Mouse (Mus musculus): ENCODE measurements around the gene Hs3st5. TPM values are rescaled to one million over a fixed set of nuclear protein-coding genes. Genes with fewer than 3 reads are reported as not detected.

The Hs3st5 gene
- total RNA-seq, 2 experiments from 2014 or later = 2.9 to 4.4 TPM

DNA sequence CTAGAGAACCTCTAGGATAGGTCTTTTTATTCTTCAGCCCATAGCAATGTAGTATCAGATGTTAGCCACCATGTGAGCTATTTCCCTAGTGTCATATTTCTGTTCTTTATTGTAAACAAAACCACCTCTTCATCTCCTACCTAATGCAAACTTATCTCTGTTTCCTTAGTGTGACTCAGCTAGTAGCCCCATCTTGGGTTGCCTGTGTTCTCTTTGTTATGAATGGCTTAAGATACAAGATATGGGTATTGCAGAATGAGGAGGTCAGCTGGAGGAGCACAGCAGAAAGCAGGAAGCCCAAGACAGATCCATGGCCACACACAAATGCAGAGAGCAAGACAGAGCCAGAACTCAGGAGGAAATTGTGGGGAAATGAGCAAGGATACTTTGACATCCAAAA is 288.7 kb downstream of the Hs3st5 start:
- DNase-seq (ENCODE audit: low spot score in 2 of 2) = no peak

DNA sequence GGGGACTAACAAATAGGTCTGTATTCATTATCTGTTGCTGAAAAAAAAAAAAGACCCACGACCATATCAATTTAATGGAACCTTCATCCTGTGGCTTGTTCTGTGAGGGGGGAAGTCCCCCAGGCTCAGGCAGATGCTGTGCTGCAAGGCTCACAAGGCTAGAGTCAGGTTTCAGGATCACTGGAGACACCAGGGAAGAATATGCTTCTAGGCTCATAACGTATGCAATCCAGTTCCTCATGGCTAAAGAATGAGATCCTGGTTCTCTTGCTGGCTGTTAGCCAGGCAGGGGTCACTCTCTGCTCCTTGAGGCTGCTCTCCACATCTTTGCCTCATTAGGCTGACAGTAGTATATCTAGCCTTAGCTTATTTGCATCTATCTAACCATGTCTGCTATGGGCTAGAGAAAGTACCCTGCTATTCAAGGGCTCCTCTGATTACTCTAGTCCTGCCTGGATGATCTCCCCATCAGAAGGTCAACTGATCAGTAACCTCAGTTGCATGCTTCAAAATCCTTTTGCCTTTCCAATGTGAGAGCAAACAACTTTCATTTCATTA is 294.4 kb downstream of the Hs3st5 start:
- DNase-seq (ENCODE audit: low spot score in 2 of 2) = no peak

DNA sequence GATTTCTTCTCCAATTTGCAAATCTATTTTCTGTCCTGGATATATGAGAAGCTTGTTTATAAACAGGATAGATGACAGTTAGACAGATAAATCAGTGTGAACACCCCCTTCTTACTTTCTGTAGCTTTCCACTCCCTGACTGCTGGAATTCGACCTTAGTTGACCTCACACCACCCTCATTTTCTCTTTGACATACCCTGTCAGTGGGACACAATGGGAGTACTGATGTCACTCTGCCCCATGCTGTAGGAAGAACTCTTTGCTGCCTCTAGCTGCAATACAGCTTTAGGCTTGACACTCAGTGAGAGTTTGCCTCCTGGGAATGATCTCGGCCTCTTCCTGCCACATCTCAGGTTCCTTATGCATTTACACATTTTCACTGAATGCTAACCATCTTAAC is 297.1 kb downstream of the Hs3st5 start:
- no peak for DNase-seq (ENCODE audit: low spot score in 2 of 2)

DNA sequence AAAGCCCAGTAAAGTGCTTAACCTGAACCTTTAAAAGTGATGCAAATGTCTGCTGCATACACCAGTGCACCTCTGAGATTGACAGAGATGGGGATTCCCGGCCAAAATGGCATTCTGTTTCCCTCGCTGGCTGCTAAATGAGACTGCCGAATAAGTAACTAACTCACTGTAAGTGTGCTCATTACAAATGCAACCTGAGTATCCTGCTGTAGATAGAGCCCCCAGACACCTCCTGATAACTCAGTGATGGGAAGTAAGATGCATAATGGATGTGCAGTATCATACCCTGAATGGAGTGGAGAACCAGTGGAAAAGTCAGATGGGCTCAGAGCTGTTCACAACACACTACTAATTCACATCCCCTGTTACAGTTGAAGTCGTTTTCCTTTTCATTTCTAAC is 298.7 kb downstream of the Hs3st5 start:
- DNase-seq (ENCODE audit: low spot score in 2 of 2) = no peak

DNA sequence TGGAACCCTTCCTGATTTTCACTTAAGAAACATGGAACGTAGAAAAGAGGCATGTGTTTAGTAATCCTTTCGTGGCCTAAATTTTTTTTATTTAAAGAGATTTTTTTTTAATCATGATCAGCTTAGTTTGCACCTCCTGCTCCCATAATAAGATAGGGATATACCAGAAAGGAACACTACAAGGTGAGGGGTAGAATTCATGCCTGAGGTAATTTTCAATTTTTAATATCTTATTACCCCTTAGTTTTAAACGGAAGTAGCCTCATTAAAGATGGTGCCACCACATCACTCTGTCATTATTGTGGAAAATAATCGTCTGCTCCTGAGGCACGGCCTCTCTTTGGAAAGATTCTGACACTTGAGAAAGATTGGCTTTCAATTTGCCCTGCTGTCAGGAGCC is 299.2 kb downstream of the Hs3st5 start:
- no peak for DNase-seq (ENCODE audit: low spot score in 2 of 2)

DNA sequence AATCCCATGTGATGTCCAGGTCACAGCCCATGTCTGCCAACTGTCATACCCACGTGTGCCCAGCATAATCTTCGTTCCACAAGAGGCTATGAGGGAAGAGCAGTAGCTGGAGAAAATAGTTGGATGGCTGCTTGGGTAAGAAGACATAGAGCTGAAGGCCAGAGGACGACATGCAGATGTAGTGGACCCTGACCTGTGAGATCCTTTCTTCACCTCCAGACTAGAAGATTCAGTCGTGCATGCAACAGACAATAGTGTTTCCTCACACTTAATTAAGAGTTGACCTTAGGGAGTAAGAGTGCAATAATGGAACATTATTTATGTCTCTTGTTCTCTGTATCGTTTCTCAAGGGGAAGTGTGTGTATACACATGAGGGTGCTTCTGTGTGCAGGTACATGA is 300.4 kb downstream of the Hs3st5 start:
- DNase-seq (ENCODE audit: low spot score in 2 of 2) = no peak

DNA sequence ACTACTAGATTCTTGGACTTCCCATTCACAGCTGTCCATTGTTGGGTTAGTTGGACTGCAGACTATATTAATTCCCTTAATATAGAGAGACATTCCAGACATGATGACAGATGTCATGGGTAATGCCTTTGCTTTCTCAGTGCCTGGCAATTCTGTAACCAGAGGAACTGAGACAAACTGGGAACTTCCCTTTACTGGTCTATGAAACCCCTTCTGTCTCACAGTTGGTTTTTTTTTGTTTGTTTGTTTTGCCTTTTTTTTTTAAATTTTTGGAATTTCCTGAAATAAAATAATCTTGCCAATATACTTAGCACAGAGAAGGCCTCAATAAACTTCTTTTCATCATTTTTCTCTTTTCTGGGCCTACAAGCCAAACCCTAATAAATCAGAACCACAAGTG is 312.3 kb downstream of the Hs3st5 start:
- DNase-seq (ENCODE audit: low spot score in 2 of 2) = no peak

DNA sequence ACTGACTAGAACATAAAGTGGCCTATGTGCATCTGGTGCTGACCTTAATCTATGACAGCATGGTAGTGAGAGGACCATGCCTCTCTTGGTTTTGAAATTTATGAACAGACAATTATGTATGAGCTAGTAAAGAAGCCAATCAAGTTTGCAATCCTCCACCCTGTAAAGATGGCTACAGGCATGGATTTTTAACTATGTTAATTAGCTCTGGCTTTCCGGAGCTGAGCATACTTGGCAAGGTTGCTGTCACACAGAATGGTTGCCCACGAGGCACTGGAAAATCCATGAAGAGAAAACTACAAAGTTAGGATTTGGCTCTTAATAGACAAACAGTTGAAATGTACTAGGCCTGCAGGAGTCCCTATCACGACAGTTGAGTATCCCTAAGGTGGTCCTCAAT is 322.5 kb downstream of the Hs3st5 start:
- no peak for DNase-seq (ENCODE audit: low spot score in 2 of 2)

DNA sequence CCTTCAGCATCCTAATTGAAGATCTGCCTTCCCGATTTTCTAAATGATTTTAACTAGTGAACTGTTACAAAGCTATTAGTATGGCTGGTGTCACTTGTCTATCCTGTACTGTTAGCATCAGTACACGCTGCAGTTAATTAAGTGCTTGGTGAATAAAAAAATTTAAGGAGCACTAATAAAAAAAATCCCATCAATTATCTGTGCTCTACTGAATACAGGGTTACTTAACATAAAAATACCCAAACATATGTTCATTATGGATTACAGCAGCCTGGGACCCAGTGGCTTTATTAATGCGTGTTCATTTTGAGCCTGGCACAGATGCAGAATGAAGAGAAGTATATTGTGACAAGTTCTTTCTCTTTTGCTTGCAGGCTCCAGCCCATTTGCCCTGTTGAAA is 325.6 kb downstream of the Hs3st5 start:
- no peak for DNase-seq (ENCODE audit: low spot score in 2 of 2)

DNA sequence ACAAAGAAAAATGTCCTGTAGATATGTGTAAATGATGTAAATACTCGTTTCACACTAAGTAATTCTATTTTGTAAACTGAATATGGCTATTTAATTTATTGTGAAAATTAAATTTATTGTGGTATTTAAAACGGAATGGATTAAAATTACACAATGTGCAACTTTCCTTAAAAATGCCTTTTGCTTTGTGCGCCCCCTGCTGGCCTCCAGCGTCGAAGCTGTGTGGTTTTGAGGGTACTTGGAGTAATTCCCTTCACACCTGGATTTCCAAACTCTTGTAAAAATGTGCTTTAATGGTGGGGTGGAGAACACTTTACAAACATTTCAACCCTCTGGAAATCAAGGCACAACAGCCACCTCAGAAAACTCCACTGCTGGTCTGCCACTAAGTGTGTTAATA is 327.6 kb downstream of the Hs3st5 start:
- no peak for DNase-seq (ENCODE audit: low spot score in 2 of 2)

DNA sequence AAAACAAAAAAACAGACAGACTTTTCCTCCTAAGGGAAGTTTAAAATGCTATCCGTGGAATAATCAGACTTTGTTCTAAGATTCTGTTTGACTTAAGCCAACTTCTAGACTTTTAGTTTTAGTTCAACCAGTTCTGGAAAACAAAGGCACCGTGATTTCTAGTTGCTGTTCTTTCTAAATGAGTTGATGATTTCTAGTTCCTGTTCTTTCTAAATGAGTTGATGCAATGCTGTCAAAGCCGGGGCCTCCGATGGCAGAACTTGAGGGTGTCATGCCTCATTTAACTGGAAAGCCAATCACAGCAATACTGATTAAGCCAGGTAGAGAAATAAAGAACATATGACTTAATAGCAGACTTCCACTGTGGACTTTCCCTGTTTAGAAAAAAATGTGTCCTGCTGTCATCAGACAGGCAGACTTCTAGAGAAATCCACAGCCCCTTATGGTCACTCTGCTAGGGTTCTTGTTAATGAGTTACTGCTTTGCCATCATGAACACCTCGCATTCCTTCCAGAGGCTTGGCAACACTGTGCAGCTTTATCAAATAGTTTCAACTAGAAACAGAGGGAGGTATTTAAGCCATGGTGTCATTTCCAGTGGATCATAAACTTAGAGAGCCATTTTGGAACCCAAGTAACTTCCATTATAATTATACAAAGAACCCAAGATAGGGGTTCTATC is 329.4 kb downstream of the Hs3st5 start:
- no peak for DNase-seq (ENCODE audit: low spot score in 2 of 2)

DNA sequence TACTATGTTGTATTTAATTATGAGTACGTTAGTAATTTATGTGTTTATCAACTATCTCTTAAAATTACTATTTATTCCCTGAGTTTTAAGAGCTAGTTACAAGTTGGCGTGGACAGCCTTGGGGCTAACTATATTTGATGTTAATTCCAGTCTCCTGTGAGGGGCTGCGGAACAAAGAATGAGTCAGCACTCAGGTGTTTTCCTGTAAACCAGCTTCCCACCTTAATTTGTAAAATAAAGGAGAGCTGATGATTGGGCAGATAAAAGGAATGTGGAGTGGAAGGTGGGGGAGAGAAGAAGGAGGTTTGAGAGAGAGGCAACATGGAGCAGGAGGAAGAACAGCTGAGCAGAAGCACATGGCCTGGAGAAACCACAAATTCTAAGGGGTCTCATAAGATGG is 343.6 kb downstream of the Hs3st5 start:
- DNase-seq (ENCODE audit: low spot score in 2 of 2) = no peak

DNA sequence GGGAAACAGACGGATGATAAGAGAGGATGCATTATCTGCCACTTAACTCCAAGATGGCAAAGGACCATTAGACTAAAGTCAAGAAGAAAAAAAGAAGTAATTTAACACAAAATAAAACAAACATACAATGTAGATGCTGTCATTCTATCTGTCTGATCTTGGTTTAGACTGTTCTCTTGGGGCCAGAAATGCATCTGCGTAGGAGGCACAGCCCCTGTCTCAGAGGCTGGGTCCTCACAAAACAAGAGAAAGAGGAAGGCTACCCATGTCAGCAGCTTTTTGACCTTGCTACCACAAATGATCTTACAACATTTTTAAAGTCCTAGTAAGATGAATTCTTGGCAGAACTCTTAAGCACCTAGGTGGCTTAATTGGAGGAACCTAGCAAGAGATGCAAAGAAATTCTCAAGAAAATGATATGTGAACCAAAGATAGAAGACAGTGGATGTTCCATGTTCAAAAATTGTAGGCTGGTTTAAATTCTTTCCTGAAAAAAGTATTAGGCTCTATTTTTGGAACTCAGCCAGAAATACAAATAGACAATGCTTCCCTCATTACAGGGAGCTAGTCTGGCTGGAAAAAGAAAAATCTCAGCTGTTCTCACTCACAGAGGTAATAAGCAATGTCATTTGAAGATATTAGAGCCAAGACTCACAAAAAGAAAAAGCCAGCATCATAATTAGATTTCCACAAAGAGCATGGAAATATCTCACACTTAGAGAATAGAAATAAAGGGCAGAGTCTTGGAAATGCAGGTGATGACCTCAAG is 355.7 kb downstream of the Hs3st5 start:
- DNase-seq (ENCODE audit: low spot score in 2 of 2) = no peak
